Mouse (Mus musculus) gastrocnemius, adult 18-20 months (tissue): ENCODE results near the gene Narfl. TPM values are rescaled to one million over a fixed set of nuclear protein-coding genes. Genes with fewer than 3 reads are reported as not detected.
A peak's percentile ranks its signal among the peaks of the same experiment; 100 is the strongest.
"Not testable (repeated sequence)": the region's sequence is repeated elsewhere in the genome, so short reads cannot be mapped to it uniquely, and the experiment has no call there.

Experiments
- DNase-seq: peaks from one replicate; pipeline ENCODE4 v3.0.0; 2021; ENCODE audit warnings: low spot score
- long read RNA-seq, 2 experiments: library from polyadenylated mRNA; stranded (forward); transcript quantifications; one replicate each; pipeline ENCODE4 v2.0.0; 2021
- total RNA-seq, 2 experiments: library from RNA; stranded (reverse); gene quantifications; 2 replicates each; pipeline ENCODE4 v1.2.3; 2021

The Narfl gene
- 10 to 100 TPM; 27.3 to 29.2 TPM for total RNA-seq
- long read RNA-seq, experiment 1, transcript Narfl-201 (11 exons, 2,555 nt), result major isoform, 81 of 100 reads
- long read RNA-seq, experiment 1, partial matches to known transcripts, result 6 of 100 reads
- long read RNA-seq, experiment 1, other reads (novel, unspliced or antisense), result 13 of 100 reads
- long read RNA-seq, experiment 2, transcript Narfl-201 (11 exons, 2,555 nt), result major isoform, 49 of 62 reads
- long read RNA-seq, experiment 2, partial matches to known transcripts, result 1 of 62 reads
- long read RNA-seq, experiment 2, other reads (novel, unspliced or antisense), result 12 of 62 reads

DNA sequence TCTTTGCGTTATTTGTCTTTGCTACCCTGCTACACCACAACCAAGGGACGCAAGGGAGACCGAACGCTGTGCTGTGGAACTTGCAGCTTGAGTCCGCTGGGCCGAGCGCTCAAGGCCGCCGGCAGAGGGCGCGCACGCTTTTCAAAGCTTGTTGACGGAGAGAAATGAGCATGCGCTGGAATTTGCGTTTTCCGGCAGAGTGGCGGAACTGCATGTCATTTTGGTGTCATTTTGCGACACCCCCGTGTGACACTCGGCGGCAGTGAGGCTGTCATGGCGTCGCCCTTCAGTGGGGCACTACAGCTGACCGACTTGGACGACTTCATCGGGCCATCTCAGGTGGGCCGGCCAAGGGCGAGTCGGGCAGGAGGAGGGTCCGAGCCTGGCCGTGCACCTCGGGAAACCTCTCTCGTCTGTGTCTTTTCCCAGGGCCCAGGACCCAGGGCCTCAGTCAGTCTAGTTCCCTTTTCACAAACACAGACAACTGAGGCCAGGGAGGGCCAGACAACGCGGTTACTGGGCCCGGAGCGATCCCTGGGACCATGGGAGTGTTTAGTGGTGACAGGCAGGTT, at the start of gene Narfl:
Gene Narfl (plus strand): TSS at position 228 of the 572 bp plus-strand sequence.
- DNase-seq, result peak; percentile 98

DNA sequence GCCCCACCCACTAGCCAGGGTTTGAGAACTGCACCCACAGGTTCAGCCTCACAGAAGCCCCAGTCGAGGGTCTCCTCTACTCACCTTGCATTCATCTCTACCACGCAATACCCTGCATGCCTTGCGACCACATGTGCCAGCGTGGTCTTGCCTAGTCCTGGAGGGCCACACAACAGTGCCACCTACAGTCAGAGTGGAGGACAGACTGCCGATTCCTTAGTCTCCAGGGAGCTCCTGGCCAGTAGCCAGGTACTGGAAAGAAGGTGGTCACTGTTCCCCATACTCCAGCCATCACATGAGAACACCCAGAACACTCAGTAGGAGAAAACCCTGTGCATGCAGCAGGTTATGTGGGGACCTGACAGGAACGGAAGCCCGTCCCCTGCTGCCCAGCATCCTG, 49.7 kb upstream of the Narfl start:
- DNase-seq, result no peak

- DNase-seq, result no peak
Observed at GRCm38 (mm10) chr17:25725264-25725663, 48.3 kb upstream of the Narfl start.

DNA sequence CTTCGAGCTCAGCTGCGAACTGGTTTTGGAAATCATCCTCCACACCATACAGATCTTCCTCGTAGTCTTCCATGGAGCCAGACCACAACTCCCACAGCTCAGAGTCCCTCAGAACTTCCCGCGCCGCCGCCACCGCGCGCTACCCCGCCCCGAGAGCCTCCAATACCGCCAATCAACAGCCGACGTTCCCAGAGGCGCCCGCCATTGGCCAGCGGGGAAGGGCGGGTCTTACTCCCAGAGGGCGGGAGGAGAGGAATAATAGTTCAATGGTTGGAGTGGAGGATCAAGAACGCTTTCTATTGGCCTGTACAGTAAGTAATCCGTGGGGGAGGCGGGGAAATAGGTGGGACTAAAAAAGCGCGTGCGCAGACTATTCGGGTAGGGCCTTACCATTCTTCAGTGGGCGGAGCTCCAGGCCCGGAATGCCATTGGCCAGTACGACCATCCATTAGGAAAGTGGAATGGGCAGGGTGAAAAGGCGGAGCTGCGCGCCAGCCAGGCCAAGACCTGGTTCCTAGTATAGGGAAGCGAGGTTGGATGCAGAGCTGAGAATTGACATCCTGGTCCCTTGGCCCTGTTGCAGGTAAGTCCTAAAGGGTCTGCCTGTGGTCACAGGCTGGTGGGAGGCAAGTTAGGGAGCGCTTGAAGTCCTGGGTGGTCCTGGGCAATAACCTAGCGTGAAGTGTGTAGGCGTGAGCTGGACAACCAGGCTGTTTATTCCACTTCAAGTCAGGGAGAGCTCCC, 46.1 kb upstream of the Narfl start, which contains the start of the genes Chtf18 and Rpusd1:
Gene Chtf18 (minus strand): TSS at position 155 of the 744 bp plus-strand sequence.
Gene Rpusd1 (plus strand): TSS at position 406 of the 744 bp plus-strand sequence.
- peak; percentile 100 for DNase-seq

- peak; percentile 41 for DNase-seq
Observed at GRCm38 (mm10) chr17:25728009-25728270, 45.6 kb upstream of the Narfl start.

DNA sequence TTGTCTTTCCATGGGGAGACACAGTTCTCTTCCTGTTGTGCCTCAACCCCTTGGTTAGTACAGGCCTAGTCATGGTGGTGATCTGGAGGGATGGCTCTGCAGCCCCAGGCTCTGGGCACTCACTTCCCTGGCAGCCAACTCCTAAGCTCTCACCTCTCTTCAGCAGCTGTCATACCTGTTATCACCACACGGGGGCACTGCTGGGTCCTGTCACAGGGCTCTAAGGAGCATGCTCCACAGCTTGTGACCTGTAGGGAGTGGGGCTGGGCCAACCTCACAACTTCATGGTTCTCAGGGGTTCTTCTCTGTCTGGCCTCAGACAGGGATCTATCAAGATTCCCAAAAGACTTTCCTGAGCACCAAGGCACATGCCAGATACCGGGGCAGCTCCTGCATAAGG, 41.5 kb upstream of the Narfl start:
- DNase-seq, result peak; percentile 81

DNA sequence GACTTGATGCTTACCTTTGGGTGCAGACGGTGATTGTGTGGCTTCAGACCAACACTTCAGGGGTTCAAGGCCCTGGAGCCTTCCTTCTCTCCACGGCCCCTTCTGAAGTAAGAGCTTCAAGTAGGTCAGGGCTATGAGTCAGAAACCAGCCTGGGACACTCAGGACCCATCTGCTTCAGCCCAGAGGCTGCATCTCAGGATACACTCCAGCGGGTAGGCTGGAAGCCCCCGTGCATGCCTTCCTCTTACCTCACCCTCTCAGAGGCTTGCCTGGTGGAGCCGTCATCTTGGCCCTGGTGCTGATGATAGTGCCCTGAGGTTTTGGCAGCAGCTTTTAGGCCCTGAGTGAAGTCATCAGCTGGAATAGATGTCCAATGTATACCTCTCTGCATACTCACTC, 38.3 kb upstream of the Narfl start:
- no peak for DNase-seq

DNA sequence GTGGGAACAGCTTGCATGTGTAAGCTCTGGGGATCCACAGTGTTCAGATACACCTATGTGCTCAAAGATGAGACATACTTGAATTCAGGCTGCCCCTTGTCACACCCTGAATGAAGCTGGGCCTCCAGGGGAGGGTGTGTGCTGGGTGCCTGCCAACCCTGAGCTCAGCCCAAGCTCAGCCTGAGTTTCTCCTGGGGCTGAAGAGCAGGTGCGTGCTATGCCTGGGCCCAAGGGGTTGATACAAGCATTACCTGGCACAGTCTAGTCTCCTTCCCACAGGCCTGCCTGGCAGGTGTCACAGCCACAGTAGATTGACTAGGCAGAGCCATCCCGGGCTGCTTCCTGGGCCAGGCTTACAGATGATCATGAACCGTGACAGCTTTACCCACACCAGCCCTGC, 37.8 kb upstream of the Narfl start, which contains the start of gene Mslnl:
Gene Mslnl (plus strand): TSS at position 298 of the 400 bp plus-strand sequence.
- DNase-seq, result no peak

- DNase-seq, result no peak
Observed at GRCm38 (mm10) chr17:25738861-25739260, 34.7 kb upstream of the Narfl start.

DNA sequence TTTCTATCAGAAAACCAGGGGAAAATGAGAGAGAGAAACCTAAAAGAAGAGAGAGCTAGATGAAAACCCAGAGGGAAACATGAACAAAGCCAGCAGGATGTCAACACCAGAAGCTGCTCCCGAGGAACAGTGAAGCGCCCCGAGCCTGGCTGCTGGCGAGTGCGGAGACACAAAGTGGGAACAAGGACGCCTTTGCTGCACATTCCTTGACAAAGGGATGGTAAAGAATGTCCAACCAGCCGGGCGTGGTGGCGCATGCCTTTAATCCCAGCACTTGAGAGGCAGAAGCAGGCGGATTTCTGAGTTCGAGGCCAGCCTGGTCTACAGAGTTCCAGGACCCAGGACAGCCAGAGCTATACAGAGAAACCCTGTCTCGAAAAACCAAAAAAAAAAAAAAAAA, 32.1 kb upstream of the Narfl start:
- DNase-seq, result not testable (repeated sequence)

DNA sequence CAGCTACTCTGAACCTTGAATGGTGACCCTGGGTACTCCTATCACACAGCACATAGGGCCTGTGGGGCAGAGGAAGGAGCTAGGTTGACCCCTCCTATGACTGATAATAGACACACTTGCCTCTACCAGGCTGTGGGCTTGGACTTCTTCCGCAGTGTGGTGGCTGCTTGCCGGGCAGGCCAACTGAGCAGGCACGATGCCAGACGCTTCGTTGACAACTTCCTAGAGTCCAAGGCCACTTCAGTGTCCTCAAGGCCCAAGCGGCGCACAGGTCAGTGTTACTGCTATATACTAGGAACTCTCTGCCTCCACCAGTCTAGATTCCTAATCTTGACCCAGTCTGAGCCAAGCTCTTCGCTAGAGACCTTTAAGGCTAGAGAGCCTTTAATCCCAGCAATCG, 29.7 kb upstream of the Narfl start:
- no peak for DNase-seq

GRCm38 (mm10) chr17:25744311-25744710, 29.3 kb upstream of the Narfl start:
- no peak for DNase-seq

DNA sequence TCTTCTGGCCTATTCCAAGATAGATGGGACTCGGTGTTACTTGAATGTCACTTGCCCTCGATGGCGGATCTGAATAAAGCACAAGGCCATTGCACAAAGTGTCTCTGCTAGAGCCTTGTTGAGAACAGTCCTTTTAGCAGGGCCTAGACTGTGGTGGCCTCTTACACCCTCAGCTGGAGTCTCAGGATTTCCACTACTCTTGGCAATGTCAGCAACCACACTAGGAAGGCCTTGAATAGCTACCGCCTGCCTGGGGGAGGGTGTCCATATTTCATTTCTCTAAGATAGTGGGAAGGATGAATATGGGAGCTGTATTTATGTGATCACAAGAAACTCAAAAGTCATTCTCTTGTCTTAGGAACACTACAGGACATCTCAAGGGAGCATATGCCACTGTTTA, 25.3 kb upstream of the Narfl start:
- no peak for DNase-seq

GRCm38 (mm10) chr17:25749314-25749713, 24.3 kb upstream of the Narfl start:
- no peak for DNase-seq

DNA sequence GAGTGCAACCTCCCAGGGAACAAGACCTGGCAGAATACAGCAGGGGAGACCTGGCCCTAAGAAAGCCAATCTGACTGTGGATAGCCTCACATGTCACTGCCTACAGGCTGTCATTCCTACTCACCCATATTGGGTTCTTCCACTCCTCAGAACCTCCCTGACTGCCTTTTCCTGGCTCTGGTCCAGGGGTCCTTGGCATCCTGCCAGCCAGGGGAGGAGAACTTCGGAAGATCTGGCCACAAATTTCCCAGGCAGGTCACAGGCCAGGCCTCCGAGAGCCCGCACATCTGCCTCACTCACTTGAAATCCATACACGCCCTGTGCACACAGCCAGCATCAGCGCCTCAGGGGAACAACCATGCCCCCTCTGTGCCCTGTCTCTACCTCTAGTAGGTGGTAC, 22.1 kb upstream of the Narfl start:
- no peak for DNase-seq

DNA sequence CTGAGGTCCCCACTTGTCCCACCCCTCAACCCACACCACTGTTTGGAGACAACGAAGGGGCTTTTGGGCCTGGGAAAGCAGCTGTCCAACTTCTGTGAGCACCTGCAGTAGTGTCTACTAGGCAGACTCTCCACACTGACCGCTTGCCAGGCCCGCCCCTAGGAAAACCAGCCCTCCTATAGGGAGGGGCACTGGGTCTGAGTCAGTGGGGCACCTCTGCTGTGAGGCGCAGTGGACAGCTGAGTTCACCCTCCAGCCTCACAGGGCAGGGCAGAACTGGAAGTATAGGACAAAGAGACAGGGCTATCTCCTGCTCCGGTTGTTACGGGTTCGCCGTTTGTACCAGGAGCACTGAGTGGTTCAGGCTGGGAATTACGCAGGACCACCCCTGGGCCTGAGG, 19.3 kb upstream of the Narfl start, which contains the start of gene Msln:
Gene Msln (minus strand): TSS at position 138 of the 400 bp plus-strand sequence.
- no peak for DNase-seq

- DNase-seq, result no peak
Observed at GRCm38 (mm10) chr17:25755086-25755485, 18.5 kb upstream of the Narfl start.

DNA sequence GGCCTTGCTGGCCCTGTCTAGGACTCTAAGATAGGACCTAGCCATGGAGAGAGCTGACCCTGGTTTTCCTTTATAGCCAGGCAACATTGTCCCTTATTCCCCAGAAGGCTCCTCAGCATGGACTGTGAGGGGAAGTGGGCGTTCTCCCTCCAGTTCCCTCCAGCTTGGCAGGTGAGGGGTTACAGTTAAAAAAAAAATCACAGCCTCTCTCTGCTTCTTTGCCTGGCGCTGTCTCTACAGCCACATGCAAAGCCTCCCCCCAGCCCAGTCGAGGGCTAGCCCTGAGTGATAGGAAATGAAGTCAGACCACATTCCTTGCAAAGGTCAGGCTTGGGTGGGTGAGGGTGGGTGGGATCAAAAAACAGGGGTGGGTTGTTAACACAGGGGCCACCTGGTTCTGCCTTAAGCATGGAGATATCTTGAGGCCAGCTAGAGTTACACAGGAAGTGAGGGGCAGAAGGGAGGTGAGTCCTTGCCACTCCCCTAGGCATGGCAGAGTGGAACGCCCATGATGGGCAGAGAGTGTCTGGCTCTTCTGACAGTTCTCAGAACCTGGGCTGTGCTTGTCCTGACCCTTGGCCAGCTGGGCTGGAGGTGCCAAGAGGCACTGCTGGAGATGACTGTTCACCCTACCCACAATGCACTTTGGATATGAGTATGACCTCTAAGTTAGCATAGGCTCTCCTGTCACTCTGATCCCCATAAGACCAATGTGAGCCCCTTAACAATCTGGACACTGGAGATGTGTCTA, 17.8 kb upstream of the Narfl start:
- no peak for DNase-seq

DNA sequence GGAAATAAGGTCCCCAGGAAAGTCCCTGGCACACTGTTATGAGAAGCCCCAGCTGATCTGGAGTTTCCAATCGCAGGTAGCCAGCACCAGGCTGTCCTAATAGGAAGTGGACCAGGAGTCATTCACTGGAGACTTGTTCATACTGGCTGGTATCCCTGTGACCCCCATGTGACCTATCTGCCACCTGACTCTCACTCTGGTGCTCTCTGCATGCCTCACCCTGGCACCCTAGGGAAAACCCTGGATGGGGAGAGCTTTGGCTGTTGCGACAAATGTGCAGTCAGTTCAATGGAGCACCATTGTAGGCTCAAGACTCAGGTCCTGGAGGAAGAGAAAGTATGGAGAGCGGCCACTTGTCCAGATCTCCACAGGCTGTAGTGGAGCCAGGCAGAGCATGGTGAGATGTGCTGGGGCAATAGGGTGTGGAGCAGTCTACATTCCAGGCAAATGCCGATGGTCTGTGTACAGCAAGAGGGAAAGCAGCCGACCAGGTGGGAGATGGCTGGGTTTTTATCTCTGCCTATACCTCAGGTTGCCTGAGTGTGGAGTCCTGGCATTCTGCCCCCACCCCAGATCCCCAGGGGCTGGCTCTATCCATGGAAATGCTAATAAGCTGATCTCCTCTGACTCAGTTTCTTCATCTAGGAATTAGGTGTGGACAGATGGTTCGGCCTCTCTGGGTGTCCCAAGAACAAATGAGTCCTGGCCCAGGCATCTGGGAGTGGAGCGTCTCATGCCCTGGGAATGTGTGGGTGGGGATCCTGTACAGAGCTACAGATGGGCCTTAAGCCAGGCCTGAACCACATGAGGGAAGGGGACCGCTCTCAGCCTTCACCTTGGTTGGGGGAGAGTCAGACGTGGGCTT, 17.0 kb upstream of the Narfl start:
- no peak for DNase-seq

DNA sequence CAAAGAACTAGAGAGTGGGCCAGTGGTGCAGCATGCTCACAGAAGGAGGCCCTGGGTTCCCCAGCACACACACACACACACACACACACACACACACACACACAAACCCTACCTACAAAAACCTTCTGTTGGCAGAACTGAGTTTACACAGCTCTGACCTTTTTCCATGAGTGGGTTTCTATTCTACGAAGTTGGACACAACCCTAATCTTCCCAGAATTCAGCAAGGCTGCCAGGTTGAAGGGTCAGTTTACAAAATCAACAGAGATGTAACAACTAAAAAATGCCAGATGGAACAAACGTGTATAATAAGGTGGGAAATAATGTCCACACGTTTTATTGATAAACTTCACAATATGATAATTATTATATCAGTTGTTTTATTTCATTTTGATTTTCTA, 15.9 kb upstream of the Narfl start:
- no peak for DNase-seq

- no peak for DNase-seq
Observed at GRCm38 (mm10) chr17:25760148-25760547, 13.4 kb upstream of the Narfl start.
